Mouse (Mus musculus) C2C12 (cell line): ENCODE data around the gene Nufip2. TPM values are rescaled to one million over a fixed set of nuclear protein-coding genes. Genes with fewer than 3 reads are reported as not detected.
A peak's percentile ranks its signal among the peaks of the same experiment; 100 is the strongest.

ENCODE experiments used
- H3K27me3 ChIP-seq: one replicate; pipeline ENCODE4 v1.6.1; 2011; ENCODE audit not compliant: control insufficient read depth, insufficient read depth, insufficient read length
- H3K36me3 ChIP-seq: one replicate; pipeline ENCODE4 v1.6.1; 2011; ENCODE audit not compliant: control insufficient read depth, insufficient read depth
- H3K4me3 ChIP-seq: one replicate; pipeline ENCODE4 v1.5.1; 2011; ENCODE audit warnings: mild to moderate bottlenecking, control low read depth; ENCODE audit not compliant: poor library complexity, insufficient read depth, severe bottlenecking
- H3K79me2 ChIP-seq: one replicate; pipeline ENCODE4 v1.6.1; 2011; ENCODE audit not compliant: control insufficient read depth, insufficient read depth
- H3K79me3 ChIP-seq: one replicate; pipeline ENCODE4 v1.6.1; 2011; ENCODE audit warnings: low read depth, control low read depth
- H3ac ChIP-seq: one replicate; pipeline ENCODE3; 2011; ENCODE audit warnings: low read depth; ENCODE audit not compliant: control insufficient read depth, insufficient read length
- CEBPB ChIP-seq: IDR thresholded peaks from one replicate; pipeline ENCODE4 v1.6.1; 2011; ENCODE audit warnings: low read depth, mild to moderate bottlenecking, control low read depth, moderate library complexity
- CTCF ChIP-seq: IDR thresholded peaks from one replicate; pipeline ENCODE4 v1.5.1; 2011; ENCODE audit not compliant: control insufficient read depth, insufficient read depth, insufficient read length
- FOSL1 ChIP-seq: IDR thresholded peaks from one replicate; pipeline ENCODE4 v1.8.0; 2011; ENCODE audit warnings: mild to moderate bottlenecking, low read length; ENCODE audit not compliant: poor library complexity, insufficient read depth, severe bottlenecking
- MAX ChIP-seq: IDR thresholded peaks from one replicate; pipeline ENCODE4 v1.6.1; 2011; ENCODE audit warnings: mild to moderate bottlenecking, control low read depth
- MYOD1 ChIP-seq: IDR thresholded peaks from one replicate; pipeline ENCODE4 v1.6.1; 2011; ENCODE audit warnings: low read depth; ENCODE audit not compliant: control insufficient read depth, insufficient read length
- MYOG ChIP-seq: IDR thresholded peaks from one replicate; pipeline ENCODE4 v1.6.1; 2011; ENCODE audit not compliant: control insufficient read depth, insufficient read length; ENCODE audit errors: extremely low read depth
- USF1 ChIP-seq: IDR thresholded peaks from one replicate; pipeline ENCODE4 v1.6.1; 2011; ENCODE audit warnings: low read depth, mild to moderate bottlenecking, control low read depth, moderate library complexity
- polyA plus RNA-seq: library from polyadenylated mRNA; unstranded; fragments of >200 nt; fragmentation: generic; extraction: Trizol; gene quantifications from one replicate; pipeline ENCODE4 v1.2.1, GENCODE M21; 2012; ENCODE audit warnings: missing spikeins

Nufip2 gene
- polyA plus RNA-seq, 1 experiment = 12.0 TPM

- no peak overlapping the region for H3ac ChIP-seq
- peaks cover 83% of the 10 kb centered on the region for H3K79me2 ChIP-seq
- no peaks in the 10 kb centered on the region for H3K27me3 ChIP-seq
- no peak for TF ChIP-seq MYOD1
- TF ChIP-seq MAX = no peak
- TF ChIP-seq CEBPB = no peak
- TF ChIP-seq CTCF = no peak
- TF ChIP-seq USF1 = no peak
- no peak for TF ChIP-seq FOSL1
- no peak for TF ChIP-seq MYOG
- no peak overlapping the region for H3K4me3 ChIP-seq
- H3K36me3 ChIP-seq = no peaks in the 10 kb centered on the region
- peaks cover 43% of the 10 kb centered on the region for H3K79me3 ChIP-seq
Observed at GRCm38 (mm10) chr11:77784894-77785293, 98.9 kb downstream of the Nufip2 start.

GRCm38 (mm10) chr11:77785396-77785767 is 99.4 kb downstream of the Nufip2 start:
- H3K36me3 ChIP-seq = no peaks in the 10 kb centered on the region
- TF ChIP-seq CTCF (no peak), MYOD1 (no peak), MAX (no peak), FOSL1 (no peak), CEBPB (no peak), USF1 (no peak), MYOG (no peak)
- H3K79me3 ChIP-seq = peaks cover 44% of the 10 kb centered on the region
- no peak overlapping the region for H3K4me3 ChIP-seq
- no peaks in the 10 kb centered on the region for H3K27me3 ChIP-seq
- no peak overlapping the region for H3ac ChIP-seq
- peaks cover 83% of the 10 kb centered on the region for H3K79me2 ChIP-seq

- H3K79me2 ChIP-seq = peaks cover 84% of the 10 kb centered on the region
- TF ChIP-seq CTCF = no peak
- TF ChIP-seq MAX = peak; percentile 62
- no peak for TF ChIP-seq MYOD1
Observed at GRCm38 (mm10) chr11:77785768-77786561, 100.0 kb downstream of the Nufip2 start.

GRCm38 (mm10) chr11:77787707-77788106 is 101.8 kb downstream of the Nufip2 start, which contains the start of gene Gm10277:
Gene Gm10277 (minus strand): TSS chr11:77787747.
- Histone ChIP-seq H3ac (no peak within 1 kb of the TSS), H3K4me3 (no peak within 1 kb of the TSS), H3K79me3 (peaks cover 37% of the 10 kb centered on the region), H3K79me2 (peaks cover 89% of the 10 kb centered on the region), H3K27me3 (no peaks in the 10 kb centered on the region), H3K36me3 (peaks cover 5% of the 10 kb centered on the region)
- no peak for TF ChIP-seq USF1
- no peak for TF ChIP-seq CEBPB
- TF ChIP-seq MYOD1 = no peak
- TF ChIP-seq MYOG = no peak
- no peak for TF ChIP-seq CTCF
- TF ChIP-seq FOSL1 = no peak
- TF ChIP-seq MAX = no peak

More at GRCm38 (mm10) chr11:77785768-77786561, 100.0 kb downstream of the Nufip2 start:
- H3K79me3 ChIP-seq = peaks cover 45% of the 10 kb centered on the region
- peaks cover 4% of the 10 kb centered on the region for H3K36me3 ChIP-seq
- H3K4me3 ChIP-seq = no peak overlapping the region
- no peaks in the 10 kb centered on the region for H3K27me3 ChIP-seq
- H3ac ChIP-seq = peak overlapping the region; percentile 31

DNA sequence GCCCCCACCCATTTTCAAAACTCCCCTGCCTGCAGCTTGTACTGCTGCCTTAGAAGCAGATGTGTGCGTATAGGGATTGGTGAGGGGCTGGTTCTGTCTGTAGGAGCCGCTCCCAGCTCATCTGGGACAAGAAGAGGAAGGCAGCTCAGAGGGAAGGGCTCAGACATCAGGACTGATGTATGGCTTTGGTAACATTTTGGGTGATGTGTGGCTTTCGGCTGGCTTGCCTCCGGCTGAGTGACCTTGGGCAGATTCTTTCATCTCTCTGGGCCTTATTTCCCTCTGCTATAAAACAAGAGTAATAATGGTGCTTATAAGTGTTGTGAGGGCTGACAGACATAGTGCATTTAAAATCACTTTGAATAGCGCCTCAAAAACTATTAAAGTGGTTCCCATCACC is 103.6 kb downstream of the Nufip2 start:
- H3K79me2 ChIP-seq = peaks cover 97% of the 10 kb centered on the region
- H3K27me3 ChIP-seq = no peaks in the 10 kb centered on the region
- H3K36me3 ChIP-seq = peaks cover 5% of the 10 kb centered on the region
- no peak overlapping the region for H3K4me3 ChIP-seq
- TF ChIP-seq MYOD1 (no peak), USF1 (no peak), CTCF (no peak), FOSL1 (no peak), MYOG (no peak), MAX (no peak), CEBPB (no peak)
- no peak overlapping the region for H3ac ChIP-seq
- peaks cover 39% of the 10 kb centered on the region for H3K79me3 ChIP-seq

- no peak for TF ChIP-seq MYOG
- no peak for TF ChIP-seq MAX
- peaks cover 97% of the 10 kb centered on the region for H3K79me2 ChIP-seq
- H3K27me3 ChIP-seq = no peaks in the 10 kb centered on the region
- peaks cover 5% of the 10 kb centered on the region for H3K36me3 ChIP-seq
- no peak overlapping the region for H3ac ChIP-seq
- H3K4me3 ChIP-seq = no peak overlapping the region
- H3K79me3 ChIP-seq = peaks cover 34% of the 10 kb centered on the region
Observed at GRCm38 (mm10) chr11:77790286-77790685, 104.3 kb downstream of the Nufip2 start.
